In genomic region chr13:9494726-9495125, GRCm38 (mm10) we compare ENCODE assay signal across 8 mouse cellular contexts.
A peak's percentile ranks its signal among the peaks of the same experiment; 100 is the strongest.
DNase-seq lines count a peak whose midpoint lies in the region; ATAC-seq and TF ChIP-seq lines count a peak whose summit lies in the region.

No protein-coding gene starts in this region.

- peak overlapping the region; percentile 62 for H3K4me2 ChIP-seq in heart, embryonic 13.5 days

- H3K4me3 ChIP-seq in bone marrow, adult 2 months (replicated peaks; ENCODE audit: control insufficient read depth, low read depth, low read length): peak overlapping the region; percentile 32
- H3K4me3 ChIP-seq in heart, embryonic 13.5 days: peak overlapping the region; percentile 53

- H3K36me3 ChIP-seq in heart, embryonic 13.5 days: no peaks in the 10 kb centered on the region
- no peaks in the 10 kb centered on the region for H3K36me3 ChIP-seq in splenic B cell, adult 2 months (ENCODE audit: control insufficient read depth, insufficient read depth, low read length, poor library complexity, severe bottlenecking)

- no peak overlapping the region for H3K27ac ChIP-seq in bone marrow, adult 2 months (ENCODE audit: control insufficient read depth, insufficient read depth, low read depth, low read length, poor library complexity)
- peak overlapping the region; percentile 25; the same call in 1 of the 2 replicates for H3K27ac ChIP-seq in heart, embryonic 13.5 days (replicated peaks)

- 41% methylated on average over 21 of the region's 21 CpGs for WGBS in bone marrow, adult 2 months
- WGBS in heart, embryonic 13.5 days: 45% methylated on average over 21 of the region's 21 CpGs

- TF ChIP-seq CTCF in bone marrow, adult 2 months (IDR thresholded peaks at IDR 0.05; ENCODE audit: control insufficient read depth, insufficient read depth, low read length): no peak

- TF ChIP-seq POLR2A in bone marrow, adult 2 months (IDR thresholded peaks at IDR 0.05; ENCODE audit: borderline replicate concordance, control insufficient read depth, low read depth, low read length): no peak

- peak overlapping the region; percentile 75 for H3K9ac ChIP-seq in heart, embryonic 13.5 days

- H3K9me3 ChIP-seq in heart, embryonic 13.5 days: no peaks in the 10 kb centered on the region

- ATAC-seq in heart, embryonic 13.5 days (ENCODE audit: extremely low read depth, insufficient number of reproducible peaks, low FRiP score, low TSS enrichment): no peak

- H3K4me1 ChIP-seq in bone marrow, adult 2 months (ENCODE audit: control insufficient read depth, insufficient read depth, low read length): no peaks in the 10 kb centered on the region
- H3K4me1 ChIP-seq in heart, embryonic 13.5 days: peaks cover 35% of the 10 kb centered on the region

- no peaks in the 10 kb centered on the region for H3K27me3 ChIP-seq in heart, embryonic 13.5 days (replicated peaks)
- H3K27me3 ChIP-seq in splenic B cell, adult 2 months (ENCODE audit: control insufficient read depth, insufficient read depth, low read length, poor library complexity, severe bottlenecking): no peaks in the 10 kb centered on the region

- peak; percentile 24 for DNase-seq in ovary, postnatal 36 days (ENCODE audit: low spot score)
- no peak for DNase-seq in ovary, postnatal 10 days (ENCODE audit: low spot score)
- peak; percentile 11 for DNase-seq in kidney, postnatal 14 days
- peak; percentile 32 to 45 for DNase-seq in lung, postnatal 4 days
- peak; percentile 38 for DNase-seq in splenic B cell, adult 2 months (ENCODE audit: low read depth, low spot score)
- DNase-seq in frontal cortex, postnatal 36 days (ENCODE audit: low spot score in 2 of 2): no peak

Comparison
In these comparisons a context has a peak if more than half of its experiments do, and no peak if none do; other contexts are left out.
1. DNase-seq: peak in ovary, postnatal 36 days (single experiment), kidney, postnatal 14 days (single experiment), lung, postnatal 4 days (2 of 2) and splenic B cell, adult 2 months (single experiment); none in ovary, postnatal 10 days (single experiment) and frontal cortex, postnatal 36 days (0 of 2).